Mouse (Mus musculus) forelimb bud, embryonic 11.5 days (tissue): Measurements from ENCODE around the gene Otx2.
"Not testable (repeated sequence)": the region's sequence is repeated elsewhere in the genome, so short reads cannot be mapped to it uniquely, and the experiment has no call there.

ENCODE experiments used
- DNase-seq: peaks from one replicate; pipeline ENCODE4 v3.0.0-alpha.2; 2012; ENCODE audit warnings: low read depth, low spot score

Otx2 gene

DNA sequence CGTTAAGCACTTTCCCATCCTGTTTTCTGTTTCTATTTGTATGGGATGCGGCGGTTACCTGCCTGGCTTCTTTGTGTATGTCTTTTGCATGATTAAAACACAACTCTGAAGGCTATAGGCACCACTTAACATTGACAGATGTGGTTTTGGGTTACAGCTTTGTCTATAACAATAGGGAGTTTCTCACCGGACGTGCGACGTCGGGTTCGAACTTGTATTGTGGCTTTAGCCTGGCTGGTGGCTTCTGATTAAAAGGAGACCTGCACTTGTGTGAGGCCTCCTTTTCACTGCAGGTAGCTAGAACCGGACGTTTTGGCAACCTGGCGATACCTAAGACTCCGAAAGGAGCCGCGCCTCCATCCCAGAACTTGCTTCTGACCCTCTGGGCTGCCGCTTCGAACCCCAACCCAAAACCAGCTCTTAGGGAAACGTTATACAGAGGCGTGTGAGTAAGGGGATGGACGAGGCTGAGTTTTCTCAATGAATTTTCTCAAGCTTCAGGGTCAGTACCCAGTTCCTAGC is 19.0 kb downstream of the Otx2 start:
- DNase-seq: no peak

DNA sequence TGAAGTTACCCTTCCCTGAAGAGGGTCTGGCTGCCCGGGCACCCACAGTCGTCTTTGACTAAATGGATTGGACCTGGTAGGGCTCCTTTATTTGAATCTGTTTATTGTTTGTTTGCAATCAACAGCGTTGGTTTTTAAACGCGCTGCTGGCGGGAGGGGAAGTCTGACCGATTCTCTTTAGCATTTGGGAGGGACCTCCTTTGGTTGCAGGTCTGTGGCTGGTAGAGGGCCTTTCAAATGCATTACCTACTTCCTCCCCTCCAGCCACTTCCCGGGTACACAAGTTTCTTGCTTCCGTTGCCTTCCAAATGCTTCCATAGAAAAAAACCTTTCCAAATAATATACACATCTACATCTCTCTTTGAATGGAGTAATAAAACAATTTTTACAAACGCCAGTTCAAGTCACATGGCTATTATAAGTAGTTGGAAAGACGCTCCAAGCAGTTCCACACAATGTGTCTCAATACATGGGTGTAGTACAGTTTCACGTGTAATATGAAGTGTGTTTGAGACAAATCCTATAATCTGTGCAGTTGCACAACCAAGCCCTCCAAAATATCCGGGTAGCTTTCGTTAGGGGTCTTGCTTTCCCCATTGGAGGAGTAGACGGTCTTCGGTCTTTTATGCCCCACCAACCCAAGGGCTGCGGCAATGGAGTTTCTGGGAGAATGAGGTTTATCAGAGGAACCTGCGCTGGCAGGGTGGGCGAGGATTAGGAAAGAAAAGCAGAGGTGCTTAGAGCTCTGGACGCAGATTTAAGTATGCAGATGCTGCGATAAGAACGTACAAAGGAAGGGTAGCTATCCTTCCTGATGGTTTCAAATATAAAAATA is 19.7 kb downstream of the Otx2 start:
- no peak for DNase-seq

DNA sequence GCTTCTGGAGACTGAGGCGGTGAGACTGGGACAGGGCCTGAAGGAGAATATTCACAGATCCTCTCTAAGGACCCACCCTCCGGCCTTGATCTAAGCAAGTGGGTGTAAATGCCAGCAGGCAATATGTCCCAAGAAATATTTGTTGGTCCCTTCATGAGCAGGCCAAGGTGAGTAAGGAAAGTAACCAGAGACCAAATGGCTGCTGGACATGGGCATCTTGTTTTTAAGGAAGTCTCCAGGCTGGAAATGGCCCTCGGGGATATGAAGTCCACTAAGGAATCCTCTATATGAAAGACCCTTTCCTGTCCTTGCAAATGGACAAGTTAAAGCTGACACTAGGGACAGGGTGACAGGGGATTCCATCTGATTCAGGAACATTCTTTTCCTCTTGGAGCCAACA is 20.5 kb downstream of the Otx2 start:
- DNase-seq: no peak

DNA sequence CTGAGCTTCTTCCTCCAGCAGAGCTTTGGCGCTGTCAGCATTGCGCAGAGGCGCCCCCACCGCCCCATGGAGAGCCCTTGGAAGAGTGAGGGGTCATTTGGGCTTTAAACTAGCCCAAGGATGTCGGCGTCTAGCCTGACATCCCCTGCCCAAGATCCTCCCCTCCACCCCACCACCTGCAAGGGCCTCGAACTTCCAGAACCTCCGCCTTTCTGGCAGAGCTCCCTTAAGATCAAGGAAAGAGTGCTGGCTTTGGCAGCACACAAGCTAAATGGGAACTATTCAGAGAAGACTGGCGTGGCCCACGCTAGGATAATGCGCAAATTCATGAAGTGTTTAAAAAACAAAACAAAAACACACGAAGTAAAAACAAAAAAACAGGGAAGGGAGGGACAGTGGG is 21.4 kb downstream of the Otx2 start:
- no peak for DNase-seq

DNA sequence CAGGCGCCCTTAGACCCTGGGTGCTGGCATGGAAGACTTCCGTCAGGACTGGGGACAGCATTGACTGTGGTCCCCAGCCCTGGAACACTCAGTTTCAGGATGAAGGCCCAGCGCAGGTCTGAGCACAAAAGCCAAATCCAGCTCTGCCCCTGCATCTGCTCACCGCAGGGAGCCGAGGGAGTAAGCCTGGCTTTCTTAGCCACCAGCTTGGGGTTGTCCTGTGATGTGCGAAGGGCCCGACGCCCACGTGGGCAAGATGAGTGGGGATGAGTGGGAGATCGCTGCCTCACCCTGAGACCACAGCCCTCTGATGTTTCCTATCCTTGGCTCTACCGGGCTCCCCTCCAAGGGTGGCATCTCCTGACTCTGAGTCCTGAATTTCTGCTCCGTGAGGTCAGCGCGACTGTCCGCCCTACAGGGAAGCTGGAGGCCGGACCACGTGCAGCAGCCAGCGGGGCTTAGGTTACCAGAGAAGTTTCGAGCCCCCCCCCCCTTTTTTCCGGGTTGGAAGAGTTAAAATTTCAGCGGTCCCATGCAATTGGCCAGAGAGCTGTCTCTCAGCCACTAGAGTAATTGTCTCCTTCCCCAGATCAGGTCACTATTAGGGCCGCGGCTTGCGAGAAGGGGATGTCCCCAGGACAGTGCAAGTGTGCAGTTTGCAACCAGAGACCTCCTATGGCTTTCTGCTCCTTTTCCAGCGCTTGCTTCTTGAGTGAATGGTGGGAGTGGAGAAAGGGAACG is 22.0 kb downstream of the Otx2 start:
- DNase-seq: no peak

DNA sequence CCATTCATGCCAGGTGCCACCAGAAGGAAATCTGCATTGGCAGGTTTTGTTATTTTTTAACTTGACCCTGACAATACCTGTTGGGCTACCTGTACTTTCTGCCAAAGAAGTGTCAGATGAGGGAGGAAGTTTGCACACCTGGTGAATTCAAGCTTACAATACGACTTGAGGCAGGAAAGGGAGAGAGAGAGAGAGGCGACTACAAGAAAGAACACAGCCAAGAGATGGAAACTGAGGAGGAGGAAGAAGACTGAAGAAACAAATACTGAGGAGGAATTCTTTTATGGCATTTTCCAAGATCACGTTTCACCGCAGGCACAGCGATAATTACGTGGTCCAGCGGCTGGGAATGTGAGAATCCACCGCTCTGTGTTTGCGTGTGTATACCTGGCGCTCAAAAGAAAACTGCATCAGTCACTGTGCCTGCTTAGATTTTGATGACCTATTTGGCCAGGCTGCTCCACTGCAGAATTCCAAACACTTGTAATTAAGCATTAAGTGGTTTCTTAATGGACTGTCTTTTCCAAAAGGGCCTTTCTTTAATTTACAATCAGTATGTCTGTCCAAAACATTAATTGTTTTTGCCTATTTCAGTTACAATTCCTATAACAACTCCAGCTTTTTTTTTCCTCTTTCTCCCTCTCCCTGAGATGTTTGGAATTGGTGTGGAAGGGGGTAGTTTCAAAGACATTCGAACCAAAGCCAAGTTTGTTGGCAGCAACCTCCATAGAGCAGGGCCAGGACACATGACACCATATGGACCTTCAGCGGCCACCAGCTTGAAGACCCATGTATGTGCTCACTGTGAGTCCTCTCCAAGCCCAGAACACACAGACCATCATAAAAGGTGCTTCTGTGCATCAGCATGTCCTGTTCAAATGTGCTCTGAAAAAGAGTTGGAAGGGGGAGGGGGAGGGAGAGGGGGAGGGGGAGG is 31.9 kb downstream of the Otx2 start:
- no peak for DNase-seq

DNA sequence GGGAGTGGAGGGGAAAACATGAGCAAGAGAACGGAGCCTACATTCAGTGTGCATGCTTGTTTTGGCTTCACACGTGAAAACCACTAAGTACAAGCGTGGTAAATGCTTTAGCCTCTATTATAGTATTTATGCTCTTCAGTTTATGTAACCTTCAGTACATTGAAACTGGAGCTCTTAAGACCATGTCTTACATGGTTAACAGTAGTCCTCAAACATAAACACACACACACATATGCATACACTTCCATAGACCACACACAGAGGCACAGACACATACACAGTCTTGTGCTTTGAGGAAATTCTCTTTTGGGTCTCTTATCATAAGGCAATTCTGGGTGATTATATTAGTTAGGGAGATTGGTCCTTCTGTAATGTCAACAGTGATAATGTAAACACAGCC is 40.5 kb downstream of the Otx2 start:
- no peak for DNase-seq

DNA sequence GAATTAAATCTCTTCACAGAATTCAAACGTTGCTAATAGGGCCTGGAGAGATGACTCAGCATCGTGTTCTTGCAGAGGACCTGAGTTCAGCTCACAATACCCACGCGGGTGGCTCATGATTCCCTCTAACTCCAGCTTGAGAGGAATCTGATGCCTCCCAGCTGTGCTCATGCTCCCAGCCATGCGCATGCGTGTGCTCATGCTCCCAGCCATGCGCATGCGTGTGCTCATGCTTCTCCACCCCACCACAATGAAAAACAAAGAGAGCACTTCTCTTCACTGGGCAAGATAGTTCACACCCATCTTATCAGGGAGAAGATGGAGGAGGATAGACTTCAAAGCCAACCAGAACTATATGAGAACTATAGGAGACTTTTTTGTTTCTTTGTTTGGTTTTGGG is 41.3 kb downstream of the Otx2 start:
- no peak for DNase-seq

DNA sequence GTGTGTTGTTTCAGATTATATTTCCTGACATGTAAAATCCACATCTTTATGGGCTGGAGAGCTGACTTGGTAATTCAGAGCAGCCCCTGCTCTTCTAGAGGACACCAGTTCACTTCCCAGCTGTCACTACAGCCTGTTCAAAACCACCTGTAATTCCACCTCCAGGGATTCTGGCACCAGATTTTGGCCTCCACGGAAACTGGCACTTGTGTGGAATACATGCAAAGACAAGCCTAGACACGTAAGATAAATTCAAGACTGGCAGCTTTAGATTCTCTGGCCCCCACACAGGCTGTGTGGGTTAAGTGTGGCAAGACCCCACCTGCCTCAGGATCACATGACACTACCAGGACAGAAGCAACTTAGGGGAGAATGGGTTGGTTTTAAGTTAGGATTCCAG is 42.1 kb downstream of the Otx2 start:
- no peak for DNase-seq

DNA sequence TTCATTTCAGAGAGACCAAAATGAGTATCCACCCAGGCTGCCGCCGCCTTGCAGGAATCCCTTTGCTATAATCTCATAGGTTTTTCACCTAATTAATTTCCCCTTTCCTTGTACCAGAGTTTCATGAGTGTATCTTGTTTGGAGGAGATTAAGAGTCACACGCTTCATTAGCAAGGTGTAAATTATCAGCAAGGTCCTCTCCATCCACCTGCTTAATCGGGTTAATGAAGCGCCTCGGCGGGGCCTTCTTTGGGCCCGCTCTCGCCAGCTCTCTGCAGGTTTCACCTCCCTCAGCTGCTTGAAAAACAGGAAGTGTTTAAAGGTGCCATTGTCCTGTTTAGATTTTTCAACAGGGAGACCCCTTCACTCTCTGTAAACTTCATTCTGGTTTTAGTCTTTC is 44.2 kb downstream of the Otx2 start:
- no peak for DNase-seq

DNA sequence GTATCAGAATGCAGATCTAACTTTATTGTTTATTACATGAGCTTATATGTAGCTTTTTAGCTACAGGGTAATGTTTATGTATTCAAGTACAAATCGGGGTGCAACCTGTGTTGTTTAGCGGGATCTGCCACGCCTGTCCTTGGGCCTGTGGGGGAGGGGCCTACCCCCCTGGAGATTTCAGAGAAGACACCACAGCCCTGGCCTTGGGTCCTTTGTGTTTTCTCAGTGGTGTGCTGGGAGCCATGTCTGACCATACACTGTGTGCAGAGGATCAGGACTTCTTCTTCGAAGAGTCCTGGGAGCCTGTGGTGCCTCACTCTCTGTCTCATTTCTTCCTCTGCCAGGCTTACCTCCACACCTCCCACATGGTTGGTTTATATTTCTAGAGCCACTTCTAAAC is 47.3 kb downstream of the Otx2 start:
- DNase-seq: no peak

DNA sequence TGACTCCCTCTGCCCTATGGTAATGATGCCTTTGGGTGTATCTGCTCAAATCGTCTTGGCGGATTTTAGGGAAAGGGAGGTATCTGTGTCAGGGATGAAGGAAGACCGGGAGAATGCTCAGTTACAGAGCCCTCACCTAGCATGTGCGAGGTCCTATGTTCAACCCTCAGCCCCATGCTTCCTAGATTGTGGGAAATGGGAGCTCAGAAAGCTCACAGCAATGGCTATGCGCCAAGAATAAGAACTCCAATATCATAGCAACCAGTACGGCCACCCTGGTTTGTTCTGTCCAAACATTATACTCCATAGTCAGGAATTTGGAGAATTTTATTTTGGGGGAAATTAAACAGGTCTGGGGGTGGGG is 48.3 kb downstream of the Otx2 start:
- no peak for DNase-seq

DNA sequence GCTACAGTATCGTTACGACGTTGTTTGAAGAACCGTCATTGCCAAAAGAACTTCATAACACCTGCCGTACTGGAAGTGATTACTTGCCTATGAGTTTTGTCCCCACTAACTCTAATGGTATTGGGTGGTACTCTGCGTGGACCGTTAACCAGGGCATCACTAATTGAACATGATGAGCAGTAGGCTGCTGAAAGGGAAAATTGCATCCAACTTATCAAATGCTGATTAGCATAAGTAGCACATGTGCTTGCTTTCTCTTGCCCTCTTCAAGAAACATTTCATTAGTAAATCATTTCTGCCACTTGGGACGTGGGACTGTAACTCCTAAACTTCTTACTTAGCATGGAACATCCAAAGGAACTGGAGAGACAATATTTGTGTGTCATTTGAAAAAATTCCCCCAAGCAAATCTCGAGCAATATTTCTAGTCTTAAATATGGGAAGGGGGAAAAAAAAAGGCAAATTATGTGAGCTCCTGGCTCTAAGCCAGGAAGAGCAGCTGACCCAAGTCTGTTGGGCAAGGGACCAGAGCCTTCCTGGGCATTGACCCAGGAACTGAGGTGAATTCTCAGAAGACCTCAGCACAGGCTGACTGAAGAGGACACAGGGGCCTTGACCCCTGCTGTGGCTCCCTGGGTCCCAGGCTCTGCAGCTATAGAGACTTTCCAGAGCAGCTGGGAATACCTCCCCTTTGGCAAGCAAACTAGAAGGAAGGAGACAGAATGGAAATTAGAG is 48.9 kb downstream of the Otx2 start:
- DNase-seq: no peak

DNA sequence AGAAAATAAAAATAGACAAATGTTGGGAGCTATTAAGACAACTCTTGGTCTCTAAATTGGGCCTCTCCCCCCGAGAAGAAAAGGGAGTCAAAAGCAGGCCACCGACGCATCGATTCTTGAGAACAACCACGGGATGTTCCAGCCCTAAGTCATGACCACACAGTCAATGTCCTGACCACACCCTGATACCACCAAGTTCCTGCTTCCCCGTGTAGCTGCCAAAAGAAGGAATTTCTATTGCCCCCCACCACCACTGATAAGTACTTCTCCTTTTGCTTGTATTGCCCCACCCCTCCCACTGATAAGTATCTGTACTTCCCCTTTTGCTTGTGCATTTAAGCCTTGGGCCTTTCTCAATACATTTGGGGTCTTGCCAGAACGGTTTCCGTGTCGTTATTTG is 50.9 kb downstream of the Otx2 start:
- not testable (repeated sequence) for DNase-seq

DNA sequence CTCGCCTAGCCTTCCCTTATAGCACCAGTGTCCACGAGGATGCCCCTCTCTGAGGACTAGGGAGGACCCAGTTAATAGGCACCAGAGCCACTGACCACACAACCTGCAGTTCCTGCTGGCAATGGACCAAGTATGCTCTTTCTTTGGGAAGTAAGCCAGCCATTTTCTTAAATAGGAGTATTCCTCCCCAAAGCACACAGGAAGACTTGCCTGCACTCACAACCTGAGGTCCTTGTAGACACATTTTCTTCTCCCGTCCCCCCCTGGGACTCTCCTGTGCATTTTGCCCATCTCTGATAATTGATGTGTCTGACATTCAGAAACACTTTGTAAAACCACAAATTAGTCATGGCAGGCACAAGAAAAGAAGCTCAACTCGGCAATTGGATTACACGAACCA is 57.3 kb downstream of the Otx2 start:
- no peak for DNase-seq

DNA sequence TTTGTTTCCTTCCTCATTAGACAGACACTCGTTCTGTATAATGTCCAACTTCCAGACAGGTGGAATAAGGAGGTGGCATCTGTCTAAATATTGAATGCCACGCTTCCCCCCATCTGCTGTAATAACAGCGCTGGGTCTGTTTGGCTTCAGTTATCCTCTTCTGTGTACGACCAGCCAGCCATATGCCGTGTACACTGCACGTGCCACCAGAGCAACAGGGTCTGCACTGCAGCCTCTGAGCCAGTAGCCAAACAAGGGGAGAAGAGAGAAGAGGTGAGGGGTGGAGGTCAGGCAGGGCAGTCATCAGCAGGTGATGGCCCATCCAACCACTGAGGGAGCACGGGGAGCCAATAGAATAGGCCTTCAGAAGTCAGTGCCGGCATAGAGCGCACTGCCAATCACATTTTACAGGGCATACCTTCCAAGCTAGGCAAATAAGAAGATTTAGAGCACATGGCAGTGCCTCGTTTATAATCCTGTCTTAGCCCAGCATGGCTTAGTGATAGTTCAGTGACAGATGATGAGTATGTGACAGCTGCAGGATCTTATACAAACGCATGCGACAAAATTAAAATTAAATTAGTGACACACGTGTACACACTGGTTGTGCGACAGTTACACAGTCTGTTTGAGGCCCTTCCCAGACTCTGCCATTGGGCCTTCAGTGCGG is 64.8 kb downstream of the Otx2 start:
- DNase-seq: no peak
